Mouse (Mus musculus) neutrophil, adult 83 days (primary cell): ENCODE measurements around the gene Olfr665. TPM values are rescaled to one million over a fixed set of nuclear protein-coding genes. Genes with fewer than 3 reads are reported as not detected.

Experiments
- total RNA-seq, 2 experiments: library from RNA; stranded (reverse); gene quantifications; one replicate each; pipeline ENCODE4 v1.2.4; 2023

The Olfr665 gene
- total RNA-seq = not detected

DNA sequence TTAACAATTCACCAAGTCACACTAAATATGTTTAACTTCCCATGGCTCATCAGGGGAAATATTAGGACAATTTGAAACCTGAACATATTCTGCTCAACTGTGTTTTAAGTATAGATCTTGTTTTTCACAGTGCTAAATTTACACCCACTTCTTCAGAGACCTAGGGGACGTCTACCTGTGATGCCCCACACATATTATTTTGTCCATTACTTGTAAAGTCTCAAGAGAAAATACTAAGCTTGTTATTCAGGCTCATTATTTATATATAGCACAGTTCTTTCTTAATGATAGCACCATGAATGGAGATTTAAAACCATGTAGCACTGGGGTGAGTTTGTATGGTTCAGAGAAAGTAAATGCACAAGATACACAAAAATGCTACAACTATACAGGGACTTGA, at the start of gene Olfr665:
Gene Olfr665 (plus strand): TSS at position 301 of the 400 bp plus-strand sequence.

DNA sequence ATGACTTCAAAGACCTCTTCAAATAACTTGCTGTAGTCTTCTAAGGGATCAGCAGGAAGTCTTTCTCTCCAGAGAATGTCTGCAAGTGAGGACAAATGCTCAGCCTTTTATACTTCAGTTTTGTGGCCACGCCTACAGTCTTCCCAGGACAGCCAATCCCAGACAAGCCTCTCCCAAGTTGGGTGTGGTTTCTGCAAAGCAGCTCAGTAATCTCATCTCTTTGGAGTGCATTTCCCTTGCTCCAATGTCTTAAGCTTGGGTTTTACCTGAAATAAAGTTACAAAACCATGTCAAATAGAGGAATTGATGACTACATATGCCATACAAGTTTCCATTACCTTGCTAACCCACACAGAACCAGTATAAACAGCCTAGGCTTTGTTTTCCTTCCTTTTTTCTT, 35.3 kb upstream of the Olfr665 start, which contains the start of gene Usp17lb:
Gene Usp17lb (minus strand): TSS at position 101 of the 400 bp plus-strand sequence.

DNA sequence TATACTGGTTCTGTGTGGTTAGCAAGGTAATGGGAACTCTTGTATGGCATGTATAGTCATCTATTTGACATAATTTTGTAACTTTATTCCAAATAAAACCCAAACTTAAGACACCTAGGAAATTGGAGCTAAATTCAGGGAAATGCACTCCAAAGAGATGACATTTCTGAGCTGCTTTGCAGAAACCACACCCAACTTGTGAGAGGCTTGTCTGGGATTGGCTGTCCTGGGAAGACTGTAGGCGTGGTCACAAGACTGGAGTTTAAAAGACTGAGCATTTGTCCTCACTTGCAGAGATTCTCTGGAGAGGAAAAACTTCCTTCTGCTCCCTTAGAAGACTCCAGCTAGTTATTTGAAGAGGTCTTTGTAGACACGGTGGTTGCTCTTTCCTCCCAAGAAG, 21.1 kb upstream of the Olfr665 start, which contains the start of gene Usp17la:
Gene Usp17la (plus strand): TSS at position 301 of the 400 bp plus-strand sequence.

DNA sequence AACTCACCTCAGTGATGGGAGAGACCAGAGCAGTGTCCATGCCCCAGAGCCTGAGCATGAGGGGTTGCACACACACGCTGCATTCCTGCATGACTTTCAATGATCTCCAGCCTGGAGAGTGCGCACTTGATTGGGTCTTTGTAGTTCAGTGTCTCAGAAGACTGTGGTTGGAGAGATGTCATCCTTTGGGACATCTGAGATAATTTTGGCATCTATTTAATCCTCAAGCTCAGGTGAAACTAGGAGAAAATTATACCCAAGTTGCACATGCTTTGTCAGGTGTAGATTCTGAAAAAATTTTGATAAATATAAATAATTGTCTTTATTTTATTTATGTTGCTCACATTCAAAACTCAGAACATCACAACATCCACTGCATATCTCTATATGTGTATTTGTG, 18.0 kb downstream of the Olfr665 start, which contains the start of gene Olfr666:
Gene Olfr666 (minus strand): TSS at position 101 of the 400 bp plus-strand sequence.

DNA sequence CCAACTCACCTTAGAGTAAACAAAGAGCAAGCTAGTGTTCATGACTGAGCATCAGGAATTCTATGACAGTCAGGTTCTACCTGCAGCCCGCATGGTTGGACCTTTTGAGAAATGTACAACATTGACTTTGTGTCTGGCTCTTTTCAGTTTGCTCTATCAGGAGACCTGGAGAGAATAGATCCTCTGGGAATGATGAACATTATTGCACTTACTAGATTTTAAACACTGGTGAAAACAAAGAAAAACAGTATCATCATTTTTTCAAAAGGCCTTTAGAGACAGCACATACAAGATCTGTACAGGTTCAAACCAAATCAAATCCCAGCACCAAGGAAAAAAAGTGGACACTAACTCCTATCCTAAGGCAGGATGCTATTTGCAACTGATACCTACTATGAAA, 43.6 kb downstream of the Olfr665 start, which contains the start of gene Olfr667:
Gene Olfr667 (minus strand): TSS at position 101 of the 400 bp plus-strand sequence.

DNA sequence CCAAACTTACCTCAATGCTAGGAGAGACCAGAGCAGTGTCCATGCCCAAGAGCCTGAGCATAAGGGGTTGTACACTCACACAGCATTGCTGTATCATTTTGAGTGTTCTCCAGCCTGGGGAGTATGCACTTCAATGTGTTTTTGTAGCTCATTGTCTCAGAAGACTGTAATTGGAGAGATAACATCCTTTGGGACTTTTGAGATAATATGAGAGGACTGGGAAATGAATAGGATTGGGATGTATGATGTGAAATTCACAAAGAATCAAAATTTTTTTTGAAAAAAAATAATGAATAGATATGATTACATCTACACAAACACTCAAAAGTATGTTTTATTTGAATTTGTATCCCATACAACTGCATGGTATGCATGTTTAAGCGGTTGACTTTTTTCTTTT, 50.1 kb downstream of the Olfr665 start, which contains the start of gene Olfr668:
Gene Olfr668 (minus strand): TSS at position 101 of the 400 bp plus-strand sequence.

Other genes with a start within 250 kb of the Olfr665 start
- gene Olfr658, start 230.7 kb upstream of the Olfr665 start, total RNA-seq = not detected
- not detected for gene Olfr659, start 211.3 kb upstream of the Olfr665 start, total RNA-seq
- gene Olfr661, start 191.5 kb upstream of the Olfr665 start, total RNA-seq = not detected
- gene Usp17le, start 100.6 kb upstream of the Olfr665 start, total RNA-seq = not detected
- gene Usp17lb, start 35.4 kb upstream of the Olfr665 start, total RNA-seq = not detected
- gene Usp17la, start 21.0 kb upstream of the Olfr665 start, total RNA-seq = under 1 TPM in 1 of 2 experiments, not detected in 1; 0.13 TPM
- not detected for gene Olfr666, start 17.9 kb downstream of the Olfr665 start, total RNA-seq
- not detected for gene Olfr667, start 43.5 kb downstream of the Olfr665 start, total RNA-seq
- gene Olfr668, start 50.0 kb downstream of the Olfr665 start, total RNA-seq = not detected
- not detected for gene Olfr669, start 56.2 kb downstream of the Olfr665 start, total RNA-seq
- gene Olfr670, start 84.6 kb downstream of the Olfr665 start, total RNA-seq = not detected
- gene Olfr671, start 101.1 kb downstream of the Olfr665 start, total RNA-seq = not detected
- not detected for gene Olfr672, start 124.0 kb downstream of the Olfr665 start, total RNA-seq
- gene Olfr675, start 150.4 kb downstream of the Olfr665 start, total RNA-seq = not detected
- gene Olfr676, start 154.7 kb downstream of the Olfr665 start, total RNA-seq = not detected
- gene Olfr677, start 173.3 kb downstream of the Olfr665 start, total RNA-seq = not detected
- gene Olfr678, start 186.4 kb downstream of the Olfr665 start, total RNA-seq = not detected
- gene Olfr679, start 203.2 kb downstream of the Olfr665 start, total RNA-seq = not detected
- not detected for gene Olfr680-ps1, start 214.8 kb downstream of the Olfr665 start, total RNA-seq
- not detected for gene Olfr681, start 238.8 kb downstream of the Olfr665 start, total RNA-seq